Mouse (Mus musculus): ENCODE data around the gene Kpna7. TPM values are rescaled to one million over a fixed set of nuclear protein-coding genes. Genes with fewer than 3 reads are reported as not detected.

Gene Kpna7
- total RNA-seq, 2 experiments from 2014 or later = not detected

DNA sequence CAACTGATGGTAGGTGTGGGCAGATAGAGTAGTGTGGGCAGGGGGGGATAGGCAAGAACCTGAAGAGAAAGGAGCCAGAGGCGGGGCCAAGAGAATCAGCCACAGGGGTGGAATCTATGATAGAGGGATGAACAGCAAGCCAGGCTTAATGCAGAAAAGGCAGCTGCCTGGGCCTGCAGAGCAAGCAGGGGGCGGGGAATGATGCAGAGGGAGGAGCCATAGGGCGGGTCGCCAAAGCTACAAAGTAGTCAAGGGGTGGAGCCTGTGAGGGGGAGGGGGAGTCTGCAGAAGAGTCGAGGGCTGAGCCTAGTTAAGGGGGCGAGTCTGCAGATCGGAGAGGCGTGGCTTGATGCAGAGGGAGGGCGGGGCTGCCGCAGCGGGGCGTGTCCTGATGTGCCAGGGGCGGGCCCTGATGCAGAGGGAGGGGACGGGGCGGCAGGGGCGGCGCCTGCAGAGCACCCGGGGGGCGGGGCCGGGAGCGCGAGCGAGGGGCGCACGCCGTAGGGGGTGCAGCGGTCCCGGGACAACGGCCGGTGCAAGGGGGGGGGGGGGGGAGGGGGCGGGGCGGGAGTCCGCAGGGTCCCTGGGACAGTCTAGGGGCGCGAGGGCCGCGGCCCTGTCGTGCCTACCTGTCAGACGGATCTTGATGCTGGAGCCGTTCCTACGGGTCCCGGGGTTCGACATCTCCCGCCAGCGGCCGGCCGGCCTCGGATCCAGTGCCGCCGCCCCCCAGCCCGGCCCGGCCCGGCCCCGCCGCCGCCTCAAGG, 118.8 kb downstream of the Kpna7 start:
- peak; percentile 72 to 78 for DNase-seq (ENCODE audit: low spot score in 2 of 2)

- no peak for DNase-seq (ENCODE audit: low spot score in 2 of 2)
These were observed 119.4 kb downstream of the Kpna7 start for GRCm38 (mm10) chr5:144964465-144964864.

DNA sequence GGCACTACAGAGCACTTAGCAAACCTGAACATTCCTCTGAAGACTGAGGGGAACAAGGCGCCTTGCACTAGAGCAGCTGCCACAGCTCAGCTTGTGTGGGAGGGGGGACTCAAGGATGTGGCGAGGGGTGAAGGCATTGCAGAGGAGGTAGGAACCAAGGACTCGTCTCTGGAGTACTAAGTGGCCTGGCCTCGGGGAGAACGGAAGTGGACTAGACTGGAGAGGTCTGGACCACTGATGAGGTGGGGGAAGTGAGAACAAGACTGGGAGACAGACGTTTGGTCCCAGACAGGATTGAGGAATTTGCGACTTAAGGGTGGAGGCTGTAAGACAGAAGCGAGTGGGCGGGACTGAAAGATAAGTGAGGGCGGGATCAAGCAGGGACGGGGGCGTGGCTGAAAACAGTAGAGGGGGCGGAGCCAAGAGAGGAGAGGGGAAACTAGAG, 120.0 kb downstream of the Kpna7 start:
- no peak for DNase-seq (ENCODE audit: low spot score in 2 of 2)

- DNase-seq (ENCODE audit: low spot score in 2 of 2) = no peak
These were observed 120.4 kb downstream of the Kpna7 start for GRCm38 (mm10) chr5:144963401-144963800.

- DNase-seq (ENCODE audit: low spot score in 2 of 2) = no peak
These were observed 125.6 kb downstream of the Kpna7 start for GRCm38 (mm10) chr5:144958271-144958670.

DNA sequence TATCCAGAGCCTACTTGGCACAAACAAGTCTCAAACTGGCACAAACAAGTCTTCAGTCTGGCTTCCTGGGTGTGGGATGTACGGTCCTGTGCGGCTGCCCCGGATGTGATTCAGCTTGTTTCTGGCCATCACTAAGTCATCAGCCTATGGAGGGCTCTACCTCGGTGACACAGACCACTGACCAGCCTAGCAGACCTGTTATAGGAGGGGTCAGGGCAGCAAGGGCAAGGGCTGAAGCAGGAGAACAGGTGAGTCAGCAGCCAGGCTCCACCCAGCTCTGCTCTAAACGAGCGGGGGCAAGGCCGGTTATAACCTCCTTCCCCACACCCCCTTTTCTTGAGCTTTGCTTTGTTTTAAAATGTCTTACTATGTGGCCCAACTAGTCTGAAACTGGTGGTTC, 129.4 kb downstream of the Kpna7 start:
- DNase-seq (ENCODE audit: low spot score in 2 of 2) = no peak

DNA sequence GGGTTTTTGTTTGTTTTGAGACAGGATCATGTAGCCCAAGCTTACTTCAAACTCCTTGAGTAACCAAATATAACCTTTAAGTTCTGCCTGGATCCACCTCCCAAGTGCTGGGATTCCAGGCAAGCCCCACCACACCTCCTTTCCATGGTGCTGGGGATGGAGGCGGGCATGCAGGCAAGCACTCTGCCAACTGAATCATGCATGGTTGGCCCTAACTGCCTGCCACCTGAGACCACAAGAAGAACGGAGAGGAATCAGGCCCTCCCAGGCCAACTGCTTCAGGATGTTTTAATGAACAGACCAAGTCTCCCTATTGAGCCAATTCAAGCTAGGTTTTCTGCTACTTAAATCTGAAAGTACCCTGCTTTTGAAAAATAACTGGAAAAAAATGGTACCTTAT, 131.2 kb downstream of the Kpna7 start:
- DNase-seq (ENCODE audit: low spot score in 2 of 2) = no peak

GRCm38 (mm10) chr5:144950428-144951051, 133.3 kb downstream of the Kpna7 start:
- no peak for DNase-seq (ENCODE audit: low spot score in 2 of 2)

GRCm38 (mm10) chr5:144949856-144950255, 134.0 kb downstream of the Kpna7 start:
- DNase-seq (ENCODE audit: low spot score in 2 of 2) = no peak

DNA sequence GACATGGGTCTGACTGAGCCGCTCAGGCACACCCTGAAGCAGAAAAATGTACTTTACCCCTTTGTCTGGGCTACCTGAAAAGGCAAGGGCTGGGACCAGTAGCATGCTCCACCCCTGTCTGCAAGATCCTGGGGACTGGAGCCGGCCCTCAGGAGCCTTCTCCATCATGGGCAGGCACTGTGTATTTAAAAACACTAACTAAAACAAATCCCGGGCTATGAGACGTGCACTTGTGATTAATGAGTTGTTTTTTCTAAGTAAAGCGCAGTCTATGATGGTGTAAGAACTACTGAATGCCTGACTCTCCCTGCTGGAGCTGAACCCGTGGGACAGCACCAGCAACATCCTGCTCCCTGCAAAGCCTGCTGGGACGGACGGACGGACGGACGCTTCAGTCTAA, 135.4 kb downstream of the Kpna7 start:
- no peak for DNase-seq (ENCODE audit: low spot score in 2 of 2)

GRCm38 (mm10) chr5:144948002-144948401, 135.8 kb downstream of the Kpna7 start:
- DNase-seq (ENCODE audit: low spot score in 2 of 2) = no peak

DNA sequence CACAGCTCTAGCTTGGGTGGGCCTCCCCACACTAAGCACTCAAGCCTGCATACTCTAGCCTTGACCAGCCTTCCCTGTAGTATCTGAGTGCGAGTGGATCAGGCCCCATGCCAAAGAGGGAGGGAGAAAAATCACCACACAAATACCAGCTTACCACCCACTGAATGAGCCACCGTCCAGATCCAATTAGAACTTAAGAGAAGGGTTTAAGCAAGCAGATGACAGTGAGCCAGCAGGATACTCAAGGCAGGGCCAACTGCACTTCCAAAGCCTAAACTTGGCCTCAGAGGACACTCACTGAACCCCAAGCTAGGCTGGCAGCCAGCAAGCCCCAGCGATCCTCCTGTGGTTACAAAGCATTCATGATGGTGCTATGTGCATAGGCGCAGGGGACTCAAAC, 137.8 kb downstream of the Kpna7 start:
- DNase-seq (ENCODE audit: low spot score in 2 of 2) = peak in 1 of 2 experiments; percentile 25

DNA sequence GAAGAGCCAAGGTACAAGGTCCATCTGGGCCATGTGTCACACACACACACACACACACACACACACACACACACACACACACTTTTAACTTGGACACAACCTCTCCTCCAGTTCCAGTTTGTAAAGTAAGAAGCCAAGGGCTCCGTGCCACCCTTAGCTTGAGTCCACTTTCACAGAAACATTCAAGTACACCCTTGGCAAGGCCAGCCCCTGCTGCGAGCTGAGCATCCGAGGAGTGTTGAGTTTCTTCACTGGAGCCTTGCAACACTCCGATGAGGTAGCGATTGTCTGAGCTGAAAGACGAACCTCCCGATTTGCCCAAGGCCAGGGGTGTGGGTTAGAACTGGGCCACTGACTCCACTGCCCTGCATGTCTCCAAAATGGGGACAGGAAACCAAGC, 138.9 kb downstream of the Kpna7 start:
- no peak for DNase-seq (ENCODE audit: low spot score in 2 of 2)

DNA sequence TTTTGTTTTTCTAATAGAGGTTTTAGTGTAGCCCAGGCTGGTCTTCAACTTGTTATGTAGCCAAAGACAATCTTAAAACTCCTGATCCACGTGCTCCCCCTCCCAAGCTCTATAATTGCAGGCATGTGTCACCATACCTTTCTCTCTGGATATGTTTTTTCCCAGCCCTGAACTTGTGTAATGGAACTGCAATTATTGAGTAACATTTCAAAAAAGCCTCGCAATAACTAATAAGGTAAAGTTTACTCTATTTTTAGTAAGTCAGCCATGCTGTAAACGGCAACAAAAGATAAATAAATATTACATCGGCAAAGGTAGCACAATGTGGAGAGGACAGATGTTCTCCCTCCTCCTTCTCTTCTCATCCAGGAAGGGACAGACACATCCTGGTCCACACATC, 139.5 kb downstream of the Kpna7 start:
- DNase-seq (ENCODE audit: low spot score in 2 of 2) = no peak

DNA sequence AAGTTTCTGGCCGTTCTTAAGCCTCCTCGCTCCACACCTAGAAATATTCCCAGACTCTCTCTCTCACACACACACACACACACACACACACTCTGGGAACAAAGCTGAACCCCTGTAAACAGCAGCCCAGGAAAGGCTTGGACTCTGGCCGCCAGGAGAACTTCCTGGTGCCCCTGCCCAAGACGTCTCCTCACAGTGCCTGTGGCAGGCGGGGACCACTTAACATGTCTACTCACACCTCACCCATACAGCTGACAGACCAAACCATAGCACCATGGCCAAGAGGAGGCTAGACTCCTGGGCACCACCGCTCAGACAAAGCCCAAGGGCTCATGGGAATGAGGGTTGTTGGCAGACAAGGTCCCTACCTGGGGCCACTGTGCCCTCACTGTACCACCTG, 140.5 kb downstream of the Kpna7 start:
- no peak for DNase-seq (ENCODE audit: low spot score in 2 of 2)

- DNase-seq (ENCODE audit: low spot score in 2 of 2) = no peak
These were observed 141.4 kb downstream of the Kpna7 start for GRCm38 (mm10) chr5:144942431-144942830.

DNA sequence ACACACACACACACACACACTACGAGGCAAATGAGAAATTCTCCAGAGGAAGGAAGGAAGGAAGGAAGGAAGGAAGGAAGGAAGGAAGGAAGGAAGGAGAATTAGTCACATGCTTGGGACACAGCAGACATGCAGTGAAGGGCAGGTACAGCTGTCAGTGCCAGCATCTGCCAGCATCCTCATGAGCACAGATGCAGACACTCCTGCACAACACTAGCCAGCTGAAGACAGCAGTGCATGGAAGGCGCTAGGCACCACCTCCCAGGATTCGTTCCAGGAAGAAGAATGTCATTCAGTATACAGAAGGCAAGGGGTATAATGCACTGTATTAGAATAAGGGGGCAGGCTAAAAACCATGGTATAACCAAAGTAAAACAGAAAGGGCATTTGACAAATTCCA, 142.9 kb downstream of the Kpna7 start:
- DNase-seq (ENCODE audit: low spot score in 2 of 2) = no peak

GRCm38 (mm10) chr5:144937304-144937703, 146.5 kb downstream of the Kpna7 start:
- DNase-seq (ENCODE audit: low spot score in 2 of 2) = no peak

Other genes with a start within 250 kb of the Kpna7 start
- 10 to 100 TPM; 24.7 to 28.4 TPM for gene Smurf1, start 118.2 kb downstream of the Kpna7 start, total RNA-seq (2021)
- gene Gm4871, start 51.3 kb downstream of the Kpna7 start, total RNA-seq (2021) = not detected
- not detected for gene 1700018F24Rik, start 41.0 kb downstream of the Kpna7 start, total RNA-seq (2021)
- 100 to 1,000 TPM; 114 to 121 TPM for gene Arpc1a, start 200 bp downstream of the Kpna7 start, total RNA-seq (2021)
- gene Arpc1b, start 30.2 kb upstream of the Kpna7 start, total RNA-seq (2021) = 100 to 1,000 TPM; 226 to 243 TPM
- 100 to 1,000 TPM; 106 to 108 TPM for gene Pdap1, start 56.2 kb upstream of the Kpna7 start, total RNA-seq (2021)
- 100 to 1,000 TPM; 106 to 113 TPM for gene Bud31, start 56.3 kb upstream of the Kpna7 start, total RNA-seq (2021)
- gene Ptcd1, start 83.1 kb upstream of the Kpna7 start, total RNA-seq (2021) = 10 to 100 TPM; 29.2 to 32.0 TPM
- gene Cpsf4, start 83.2 kb upstream of the Kpna7 start, total RNA-seq (2021) = 10 to 100 TPM; 28.0 to 29.0 TPM
- 100 to 1,000 TPM; 367 to 390 TPM for gene Atp5j2, start 108.0 kb upstream of the Kpna7 start, total RNA-seq (2021)
- 10 to 100 TPM; 14.0 to 14.7 TPM for gene Zkscan14, start 117.8 kb upstream of the Kpna7 start, total RNA-seq (2021)
- gene Zkscan5, start 120.5 kb upstream of the Kpna7 start, total RNA-seq (2021) = 10 to 100 TPM; 16.2 to 16.8 TPM
- gene Zfp655, start 147.7 kb upstream of the Kpna7 start, total RNA-seq (2021) = 10 to 100 TPM; 48.1 to 53.2 TPM
- gene Zscan25, start 196.5 kb upstream of the Kpna7 start, total RNA-seq (2021) = 10 to 100 TPM; 26.5 to 29.3 TPM

Measured in adrenal gland, postnatal 4 days (tissue).